Mouse (Mus musculus): Measurements from ENCODE around the gene Pinlyp. TPM values are rescaled to one million over a fixed set of nuclear protein-coding genes. Genes with fewer than 3 reads are reported as not detected.
"Not testable (repeated sequence)": the region's sequence is repeated elsewhere in the genome, so short reads cannot be mapped to it uniquely, and the experiment has no call there.

The Pinlyp gene
- polyA plus RNA-seq, 1 experiment: not detected

- Histone ChIP-seq H3K27me3 (replicated peaks; ENCODE audit: control insufficient read depth, insufficient read depth, low read length) (no peaks in the 10 kb centered on the region), H3K36me3 (ENCODE audit: control insufficient read depth, insufficient read depth, low read length) (no peaks in the 10 kb centered on the region), H3K4me1 (ENCODE audit: control insufficient read depth, insufficient read depth, low read length) (no peaks in the 10 kb centered on the region), H3K4me3 (ENCODE audit: insufficient read depth, low read depth, low read length) (no peak overlapping the region), H3K27ac (ENCODE audit: insufficient read depth, low read depth, low read length) (no peak overlapping the region)
- 75% methylated on average over 5 of the region's 5 CpGs for WGBS
- TF ChIP-seq POLR2A (IDR thresholded peaks at IDR 0.05; ENCODE audit: low read depth, low read length) (no peak), CTCF (conservative IDR thresholded peaks at IDR 0.05; ENCODE audit: insufficient read depth, insufficient read length, low read depth, low read length) (no peak)
- no peak for DNase-seq
Measured at GRCm38 (mm10) chr7:24517077-24517476, 28.8 kb downstream of the Pinlyp start.

- H3K4me3 ChIP-seq (ENCODE audit: insufficient read depth, low read depth, low read length); H3K27ac ChIP-seq (ENCODE audit: insufficient read depth, low read depth, low read length); H3K36me3 ChIP-seq (ENCODE audit: control insufficient read depth, insufficient read depth, low read length); H3K27me3 ChIP-seq (replicated peaks; ENCODE audit: control insufficient read depth, insufficient read depth, low read length); H3K4me1 ChIP-seq (ENCODE audit: control insufficient read depth, insufficient read depth, low read length): not testable (repeated sequence)
- 73% methylated on average over 8 of the region's 8 CpGs for WGBS
- DNase-seq: peak; percentile 51
- 0 out of 2 replicates have a peak, but pooled peaks have one; percentile 41 for TF ChIP-seq CTCF (conservative IDR thresholded peaks at IDR 0.05; ENCODE audit: insufficient read depth, insufficient read length, low read depth, low read length)
Measured at GRCm38 (mm10) chr7:24516319-24516718, 29.6 kb downstream of the Pinlyp start.

- no peak for DNase-seq
- H3K4me3 ChIP-seq (ENCODE audit: insufficient read depth, low read depth, low read length): no peak within 1 kb of the TSS
- WGBS: 92% methylated on average over 7 of the region's 7 CpGs
- H3K27me3 ChIP-seq (replicated peaks; ENCODE audit: control insufficient read depth, insufficient read depth, low read length): no peaks in the 10 kb centered on the region
- peaks cover 7% of the 10 kb centered on the region; the same call in 1 of the 2 replicates for H3K4me1 ChIP-seq (ENCODE audit: control insufficient read depth, insufficient read depth, low read length)
- no peak within 1 kb of the TSS for H3K27ac ChIP-seq (ENCODE audit: insufficient read depth, low read depth, low read length)
- H3K36me3 ChIP-seq (ENCODE audit: control insufficient read depth, insufficient read depth, low read length): no peaks in the 10 kb centered on the region
- TF ChIP-seq CTCF (conservative IDR thresholded peaks at IDR 0.05; ENCODE audit: insufficient read depth, insufficient read length, low read depth, low read length) (no peak), POLR2A (IDR thresholded peaks at IDR 0.05; ENCODE audit: low read depth, low read length) (no peak)
Measured at GRCm38 (mm10) chr7:24512355-24512754, 33.6 kb downstream of the Pinlyp start, which contains the start of gene AC161166.1. Gene AC161166.1 (minus strand): TSS chr7:24512455.

GRCm38 (mm10) chr7:24507726-24508114, 38.2 kb downstream of the Pinlyp start:
- Histone ChIP-seq H3K27ac (ENCODE audit: insufficient read depth, low read depth, low read length) (peak overlapping the region; percentile 90), H3K27me3 (replicated peaks; ENCODE audit: control insufficient read depth, insufficient read depth, low read length) (no peaks in the 10 kb centered on the region), H3K36me3 (ENCODE audit: control insufficient read depth, insufficient read depth, low read length) (no peaks in the 10 kb centered on the region), H3K4me3 (ENCODE audit: insufficient read depth, low read depth, low read length) (peak overlapping the region; percentile 90), H3K4me1 (ENCODE audit: control insufficient read depth, insufficient read depth, low read length) (peaks cover 11% of the 10 kb centered on the region; the same call in 1 of the 2 replicates)
- WGBS: 2% methylated on average over 20 of the region's 20 CpGs
- peak; percentile 38 for DNase-seq
- TF ChIP-seq CTCF (conservative IDR thresholded peaks at IDR 0.05; ENCODE audit: insufficient read depth, insufficient read length, low read depth, low read length) (no peak), POLR2A (IDR thresholded peaks at IDR 0.05; ENCODE audit: low read depth, low read length) (no peak)

- under 1% methylated on average over 84 of the region's 84 CpGs for WGBS
- peak within 1 kb of the TSS; percentile 90 for H3K4me3 ChIP-seq (ENCODE audit: insufficient read depth, low read depth, low read length)
- no peaks in the 10 kb centered on the region for H3K36me3 ChIP-seq (ENCODE audit: control insufficient read depth, insufficient read depth, low read length)
- TF ChIP-seq CTCF (conservative IDR thresholded peaks at IDR 0.05; ENCODE audit: insufficient read depth, insufficient read length, low read depth, low read length) (no peak), POLR2A (IDR thresholded peaks at IDR 0.05; ENCODE audit: low read depth, low read length) (no peak)
- H3K4me1 ChIP-seq (ENCODE audit: control insufficient read depth, insufficient read depth, low read length): peaks cover 11% of the 10 kb centered on the region; the same call in 1 of the 2 replicates
- DNase-seq: peak; percentile 92
- peak within 1 kb of the TSS; percentile 90 for H3K27ac ChIP-seq (ENCODE audit: insufficient read depth, low read depth, low read length)
- H3K27me3 ChIP-seq (replicated peaks; ENCODE audit: control insufficient read depth, insufficient read depth, low read length): no peaks in the 10 kb centered on the region
Measured at GRCm38 (mm10) chr7:24506838-24507725, 38.8 kb downstream of the Pinlyp start, which contains the start of gene Zfp428. Gene Zfp428 (plus strand): TSS chr7:24507006.

GRCm38 (mm10) chr7:24506476-24506837, 39.5 kb downstream of the Pinlyp start:
- DNase-seq: peak; percentile 89
- peak overlapping the region; percentile 90 for H3K4me3 ChIP-seq (ENCODE audit: insufficient read depth, low read depth, low read length)
- peak overlapping the region; percentile 90 for H3K27ac ChIP-seq (ENCODE audit: insufficient read depth, low read depth, low read length)
- no peaks in the 10 kb centered on the region for H3K27me3 ChIP-seq (replicated peaks; ENCODE audit: control insufficient read depth, insufficient read depth, low read length)
- under 1% methylated on average over 12 of the region's 12 CpGs for WGBS
- peaks cover 11% of the 10 kb centered on the region; the same call in 1 of the 2 replicates for H3K4me1 ChIP-seq (ENCODE audit: control insufficient read depth, insufficient read depth, low read length)
- no peak for TF ChIP-seq POLR2A (IDR thresholded peaks at IDR 0.05; ENCODE audit: low read depth, low read length)
- TF ChIP-seq CTCF (conservative IDR thresholded peaks at IDR 0.05; ENCODE audit: insufficient read depth, insufficient read length, low read depth, low read length): no peak
- H3K36me3 ChIP-seq (ENCODE audit: control insufficient read depth, insufficient read depth, low read length): no peaks in the 10 kb centered on the region

- H3K27ac ChIP-seq (ENCODE audit: insufficient read depth, low read depth, low read length): peak overlapping the region; percentile 90; the same call in 1 of the 2 replicates
- no peaks in the 10 kb centered on the region for H3K27me3 ChIP-seq (replicated peaks; ENCODE audit: control insufficient read depth, insufficient read depth, low read length)
- H3K4me3 ChIP-seq (ENCODE audit: insufficient read depth, low read depth, low read length): no peak overlapping the region
- H3K36me3 ChIP-seq (ENCODE audit: control insufficient read depth, insufficient read depth, low read length): no peaks in the 10 kb centered on the region
- DNase-seq: no peak
- WGBS: 20% methylated on average over 3 of the region's 3 CpGs
- TF ChIP-seq POLR2A (IDR thresholded peaks at IDR 0.05; ENCODE audit: low read depth, low read length) (no peak), CTCF (conservative IDR thresholded peaks at IDR 0.05; ENCODE audit: insufficient read depth, insufficient read length, low read depth, low read length) (no peak)
- peaks cover 11% of the 10 kb centered on the region; the same call in 1 of the 2 replicates for H3K4me1 ChIP-seq (ENCODE audit: control insufficient read depth, insufficient read depth, low read length)
Measured at GRCm38 (mm10) chr7:24506065-24506459, 39.9 kb downstream of the Pinlyp start.

Measured in kidney, adult 2 months (tissue).